Mouse (Mus musculus): ENCODE data around the gene Foxo1.

The Foxo1 gene

GRCm38 (mm10) chr3:52308586-52309321 lies 40.6 kb downstream of the Foxo1 start:
- DNase-seq (ENCODE audit: low read depth, low spot score) = no peak

- DNase-seq (ENCODE audit: low read depth, low spot score) = no peak
Observed at GRCm38 (mm10) chr3:52320516-52321270, 52.6 kb downstream of the Foxo1 start.

DNA sequence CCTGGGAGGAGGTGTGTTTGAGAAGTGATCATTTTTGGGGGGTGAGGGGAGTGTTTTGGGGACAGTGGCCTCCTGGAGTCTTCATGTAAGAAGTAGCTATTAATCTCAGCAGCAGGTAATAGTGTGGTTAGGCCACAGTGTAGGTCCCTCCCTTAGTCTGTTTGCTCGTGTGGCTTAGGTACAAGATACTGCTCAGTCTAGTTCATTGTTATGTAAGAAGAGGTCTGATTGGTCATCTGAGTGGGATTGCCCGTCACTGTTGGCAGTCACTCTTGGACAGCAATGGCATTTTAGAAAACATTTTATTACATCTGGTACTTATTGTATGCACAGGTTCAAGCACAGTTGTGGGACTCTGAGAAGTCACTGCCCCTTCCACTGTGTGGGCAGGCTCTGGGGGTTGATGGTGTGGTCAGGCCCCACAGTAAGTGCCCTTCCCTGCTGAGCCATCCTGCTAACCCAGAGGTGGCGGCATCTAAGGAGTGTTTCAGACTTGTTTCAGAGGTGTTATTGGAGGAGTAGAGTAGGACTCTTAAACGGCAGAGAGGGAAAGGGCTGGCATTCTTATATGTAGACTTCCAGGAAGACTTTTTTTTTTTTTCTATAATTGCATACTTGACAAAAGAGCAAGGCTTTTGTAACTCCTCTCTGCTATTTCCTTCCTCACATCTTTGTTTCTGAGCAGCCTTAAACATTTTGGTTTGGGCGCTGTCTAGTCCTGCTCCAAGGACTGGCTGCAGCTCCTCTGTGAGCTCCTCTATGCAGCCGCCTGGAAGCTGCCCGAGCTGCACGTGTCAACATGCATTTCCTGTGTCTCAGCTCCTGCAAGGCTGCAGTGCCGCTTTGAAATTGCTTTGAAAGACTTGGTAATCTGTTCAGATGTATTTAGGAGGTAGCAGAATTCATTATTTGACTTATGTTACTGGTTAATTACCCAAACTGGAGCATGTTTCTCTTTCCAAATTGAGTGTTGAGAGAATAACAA lies 54.6 kb downstream of the Foxo1 start:
- no peak for DNase-seq (ENCODE audit: low read depth, low spot score)

GRCm38 (mm10) chr3:52325006-52325405 lies 56.9 kb downstream of the Foxo1 start:
- no peak for DNase-seq (ENCODE audit: low read depth, low spot score)

GRCm38 (mm10) chr3:52326687-52327086 lies 58.6 kb downstream of the Foxo1 start:
- no peak for DNase-seq (ENCODE audit: low read depth, low spot score)

- no peak for DNase-seq (ENCODE audit: low read depth, low spot score)
Observed at GRCm38 (mm10) chr3:52327146-52327545, 59.0 kb downstream of the Foxo1 start.

- DNase-seq (ENCODE audit: low read depth, low spot score) = no peak
Observed at GRCm38 (mm10) chr3:52331709-52332108, 63.6 kb downstream of the Foxo1 start.

DNA sequence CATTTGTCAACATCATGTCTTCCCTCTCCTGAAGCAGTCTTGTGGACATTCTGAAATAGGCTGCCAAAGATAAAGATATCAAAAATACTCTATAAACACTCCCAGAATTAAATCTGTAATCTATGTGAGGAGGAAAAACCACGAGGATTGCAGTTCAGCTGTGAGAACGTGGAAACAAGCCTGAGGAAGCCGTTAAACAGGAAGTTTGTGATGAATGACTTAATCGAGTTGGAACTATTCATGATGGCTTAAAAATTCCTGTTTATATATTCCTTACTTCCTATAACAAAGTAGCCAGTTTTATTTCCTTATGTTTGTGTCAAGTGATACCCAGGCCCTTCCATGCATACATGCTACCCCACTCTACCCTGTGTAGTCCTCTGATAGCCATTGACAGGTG lies 70.6 kb downstream of the Foxo1 start:
- DNase-seq (ENCODE audit: low read depth, low spot score) = no peak

DNA sequence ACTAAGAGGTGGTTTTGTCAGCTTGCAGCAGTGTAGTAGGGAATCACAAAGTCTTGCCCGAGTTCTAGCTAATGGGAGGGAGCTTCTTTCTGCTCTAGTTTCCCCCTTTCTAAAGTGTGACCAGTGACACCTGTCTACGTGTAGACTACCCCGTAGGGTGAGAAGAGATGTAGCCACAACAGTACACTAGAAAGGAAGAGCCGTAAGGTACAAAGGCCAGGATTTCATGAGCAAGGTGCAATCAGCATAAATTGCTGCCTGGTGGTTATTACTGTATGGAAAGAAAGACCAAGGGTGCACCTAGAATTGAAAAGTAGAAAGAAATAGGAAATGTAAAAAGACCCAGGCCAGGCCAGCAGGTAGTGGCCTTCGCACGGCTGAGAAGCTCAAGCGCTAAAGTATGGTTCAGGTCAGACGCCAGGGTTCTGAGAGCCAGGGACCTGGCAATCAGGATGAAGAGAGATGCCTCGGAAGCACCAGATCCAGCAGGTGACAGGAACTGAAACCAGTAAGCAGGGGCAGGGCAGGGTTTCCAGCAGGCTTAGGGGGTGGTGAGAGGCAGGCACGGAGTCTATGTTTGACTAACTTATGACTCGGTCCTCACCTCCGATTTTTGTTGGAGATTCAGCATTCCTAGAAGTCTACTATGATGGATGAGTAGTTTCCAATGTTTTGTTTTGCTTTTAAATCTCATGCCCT lies 72.3 kb downstream of the Foxo1 start:
- no peak for DNase-seq (ENCODE audit: low read depth, low spot score)

- no peak for DNase-seq (ENCODE audit: low read depth, low spot score)
Observed at GRCm38 (mm10) chr3:52342226-52342625, 74.1 kb downstream of the Foxo1 start.

GRCm38 (mm10) chr3:52342801-52343200 lies 74.7 kb downstream of the Foxo1 start:
- no peak for DNase-seq (ENCODE audit: low read depth, low spot score)

DNA sequence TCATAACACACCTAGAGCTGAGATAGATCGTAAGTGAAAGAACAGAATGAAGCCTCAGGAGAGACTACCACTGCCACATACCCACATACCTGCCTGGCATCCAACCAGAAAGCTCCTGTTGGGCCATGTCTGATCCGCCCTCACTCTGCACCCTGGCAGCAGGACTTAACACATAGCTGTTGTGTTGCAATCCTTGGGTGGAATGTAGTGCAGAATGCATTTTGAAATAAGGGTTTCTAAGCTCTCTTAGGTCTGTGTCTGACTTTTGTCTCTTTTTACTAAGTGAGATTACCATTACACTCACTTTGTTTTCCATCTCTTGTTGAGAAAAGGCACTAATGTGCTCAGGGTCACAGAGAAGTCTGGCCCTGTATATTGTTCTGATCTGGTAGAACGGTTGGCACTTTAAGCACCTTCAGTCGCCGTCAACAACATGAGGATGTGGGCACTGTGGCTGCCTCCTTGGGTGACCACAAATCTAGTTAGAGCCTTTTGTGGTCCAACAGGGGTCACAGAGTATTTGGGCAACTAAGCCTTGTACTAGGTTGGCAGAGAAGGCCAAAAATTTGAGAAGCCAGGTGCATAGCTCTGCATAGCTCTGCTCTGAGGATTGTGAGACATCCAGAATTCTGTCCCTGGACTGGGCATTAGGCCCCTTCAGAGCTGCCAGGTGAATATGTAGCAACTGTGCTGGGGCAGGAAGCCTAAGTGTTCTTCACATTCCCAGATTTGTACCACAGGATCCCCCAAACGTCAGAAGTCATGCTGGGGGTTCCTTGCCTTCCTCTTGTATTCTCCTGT lies 75.3 kb downstream of the Foxo1 start:
- no peak for DNase-seq (ENCODE audit: low read depth, low spot score)

- DNase-seq (ENCODE audit: low read depth, low spot score) = no peak
Observed at GRCm38 (mm10) chr3:52345881-52346280, 77.7 kb downstream of the Foxo1 start.

DNA sequence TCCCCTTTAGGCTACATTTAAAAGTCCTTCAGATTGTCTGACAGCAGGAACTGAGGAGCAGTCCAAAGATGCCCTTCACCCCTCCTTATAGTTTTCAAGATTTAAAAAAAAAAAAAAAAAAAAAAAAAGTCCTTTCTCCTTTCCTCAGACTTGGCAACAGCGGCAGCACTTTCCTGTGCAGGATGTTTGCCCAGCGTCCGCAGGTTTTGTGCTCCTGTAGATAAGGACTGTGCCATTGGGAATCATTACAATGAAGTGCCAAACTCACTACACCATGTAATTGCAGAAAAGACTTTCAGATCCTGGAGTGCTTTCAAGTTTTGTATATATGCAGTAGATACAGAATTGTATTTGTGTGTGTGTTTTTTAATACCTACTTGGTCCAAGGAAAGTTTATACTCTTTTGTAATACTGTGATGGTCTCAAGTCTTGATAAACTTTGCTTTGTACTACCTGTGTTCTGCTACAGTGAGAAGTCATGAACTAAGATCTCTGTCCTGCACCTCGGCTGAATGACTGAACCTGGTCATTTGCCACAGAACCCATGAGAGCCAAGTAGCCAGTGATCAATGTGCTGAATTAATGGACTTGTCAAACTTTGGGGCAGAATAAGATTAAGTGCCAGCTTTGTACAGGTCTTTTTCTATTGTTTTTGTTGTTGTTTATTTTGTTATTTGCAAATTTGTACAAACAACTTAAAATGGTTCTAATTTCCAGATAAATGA lies 79.0 kb downstream of the Foxo1 start:
- DNase-seq (ENCODE audit: low read depth, low spot score) = no peak

- no peak for DNase-seq (ENCODE audit: low read depth, low spot score)
Observed at GRCm38 (mm10) chr3:52347980-52348622, 80.0 kb downstream of the Foxo1 start.

- no peak for DNase-seq (ENCODE audit: low read depth, low spot score)
Observed at GRCm38 (mm10) chr3:52350636-52351035, 82.5 kb downstream of the Foxo1 start.

- DNase-seq (ENCODE audit: low read depth, low spot score) = no peak
Observed at GRCm38 (mm10) chr3:52351901-52352300, 83.8 kb downstream of the Foxo1 start.

GRCm38 (mm10) chr3:52354203-52354602 lies 86.1 kb downstream of the Foxo1 start:
- no peak for DNase-seq (ENCODE audit: low read depth, low spot score)

DNA sequence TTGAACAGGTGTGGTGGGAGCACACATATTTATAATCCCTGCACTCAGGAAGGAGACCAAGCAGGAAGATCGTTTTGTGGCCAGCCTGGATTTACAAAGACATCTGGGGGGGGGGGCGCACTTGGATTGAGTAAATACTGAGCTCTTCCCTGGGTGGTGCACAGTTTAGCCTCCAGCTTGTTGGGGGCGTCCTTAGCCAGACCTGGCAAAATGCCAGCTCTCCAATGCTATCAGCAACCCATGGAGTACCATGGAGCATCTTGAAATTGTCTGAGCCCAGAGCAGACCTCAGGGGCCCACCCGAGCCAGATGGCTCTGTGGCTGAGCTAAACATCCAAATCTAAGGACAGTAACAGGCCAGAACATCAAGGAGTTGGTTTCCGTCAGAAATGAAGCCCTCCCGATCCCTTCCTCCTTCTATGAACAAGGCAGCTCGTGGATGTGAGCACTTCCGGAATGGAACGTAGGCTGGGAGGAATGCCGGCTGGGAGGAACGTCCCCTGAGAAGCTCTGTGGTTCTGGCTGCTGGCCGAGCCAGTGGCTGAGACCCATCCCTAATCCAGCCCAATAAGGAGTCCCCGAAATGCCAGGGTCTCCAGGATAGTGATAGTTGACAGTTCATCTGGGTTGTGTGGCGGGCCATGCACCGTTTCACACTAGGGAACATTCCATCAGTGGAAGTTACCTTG lies 89.3 kb downstream of the Foxo1 start:
- no peak for DNase-seq (ENCODE audit: low read depth, low spot score)
